In genomic region chrX:11090432-11090831, GRCm38 (mm10) we compare ENCODE assay signal across 9 mouse cellular contexts.
DNase-seq lines count a peak whose midpoint lies in the region; ATAC-seq lines count a peak whose summit lies in the region.
"Had no signal": no experiment of that assay in that cellular context is flagged by ENCODE, and none has a peak within 500 bp of the region (broad histone marks: within the 10 kb centered on the region; RNA-seq: fewer than 3 reads in every experiment).

No protein-coding gene starts in this region.

- H3K9ac ChIP-seq in forebrain, embryonic 15.5 days (replicated peaks) = no peak overlapping the region
- H3K9ac ChIP-seq: heart, embryonic 13.5 days had no signal

- 31% methylated on average over 7 of the region's 7 CpGs for WGBS in forebrain, embryonic 15.5 days

- no peaks in the 10 kb centered on the region for H3K36me3 ChIP-seq in forebrain, embryonic 15.5 days
- H3K36me3 ChIP-seq: heart, embryonic 13.5 days had no signal

- H3K4me3 ChIP-seq in forebrain, embryonic 15.5 days = no peak overlapping the region
- H3K4me3 ChIP-seq: heart, embryonic 13.5 days had no signal

- H3K9me3 ChIP-seq in forebrain, embryonic 15.5 days = no peaks in the 10 kb centered on the region
- H3K9me3 ChIP-seq: heart, embryonic 13.5 days had no signal

- ATAC-seq in forebrain, embryonic 15.5 days (replicated peaks) = peak; percentile 72
- ATAC-seq in megakaryocyte, adult 5-6 weeks (ENCODE audit: poor library complexity, severe bottlenecking) = peak; percentile 89

- no peak overlapping the region for H3K4me2 ChIP-seq in forebrain, embryonic 15.5 days (replicated peaks)
- H3K4me2 ChIP-seq: heart, embryonic 13.5 days had no signal

- peak; percentile 13 for DNase-seq in gastrocnemius, adult 18-20 months (ENCODE audit: low spot score)
- no peak for DNase-seq in gastrocnemius, postnatal 25 days
- peak; percentile 26 for DNase-seq in urinary bladder, postnatal 14 days (ENCODE audit: low spot score)
- DNase-seq in urinary bladder, postnatal 4 days (ENCODE audit: low spot score in 2 of 2) = no peak
- peak; percentile 46 for DNase-seq in kidney, postnatal 14 days
- no peak for DNase-seq in urinary bladder, adult 18-20 months (ENCODE audit: low spot score in 2 of 2)

- peaks cover 19% of the 10 kb centered on the region; the same call in 1 of the 2 replicates for H3K4me1 ChIP-seq in forebrain, embryonic 15.5 days
- H3K4me1 ChIP-seq: heart, embryonic 13.5 days had no signal

- H3K27ac ChIP-seq in forebrain, embryonic 15.5 days (replicated peaks) = 0 out of 2 replicates have a peak overlapping the region, but pooled peaks have one; percentile 31
- H3K27ac ChIP-seq: heart, embryonic 13.5 days had no signal

- no peaks in the 10 kb centered on the region for H3K27me3 ChIP-seq in forebrain, embryonic 15.5 days

Comparison
In these comparisons a context has a peak if more than half of its experiments do, and no peak if none do; other contexts are left out.
1. DNase-seq: peak in gastrocnemius, adult 18-20 months (single experiment), urinary bladder, postnatal 14 days (single experiment) and kidney, postnatal 14 days (single experiment); none in gastrocnemius, postnatal 25 days (single experiment), urinary bladder, postnatal 4 days (0 of 2) and urinary bladder, adult 18-20 months (0 of 2).